Mouse (Mus musculus) kidney, adult 2 months (tissue): ENCODE measurements at regions not wholly inside any gene's neighbourhood (a gene's known extent, or its start where the extent isn't known, plus 50 kb on each side); places are given as distances from the start of the nearest gene placed in this dataset.

ENCODE experiments used
- DNase-seq: peaks from one replicate; pipeline ENCODE4 v3.0.0; 2021
- H3K27ac ChIP-seq: fragments of 200-500 bp; 2 replicates; pipeline ENCODE4 v1.5.1; 2012; ENCODE audit warnings: low read depth, low read length, control low read depth, inconsistent platforms; ENCODE audit not compliant: insufficient read depth
- H3K27me3 ChIP-seq: fragments of 200-500 bp; replicated peaks from 2 replicates; pipeline ENCODE4 v1.6.1; 2012; ENCODE audit warnings: mild to moderate bottlenecking, moderate library complexity, low read length, inconsistent platforms; ENCODE audit not compliant: control insufficient read depth, insufficient read depth
- H3K36me3 ChIP-seq: fragments of 200-500 bp; 2 replicates; pipeline ENCODE4 v1.6.1; 2012; ENCODE audit warnings: mild to moderate bottlenecking, moderate library complexity, low read length, inconsistent platforms; ENCODE audit not compliant: control insufficient read depth, insufficient read depth
- H3K4me1 ChIP-seq: fragments of 200-500 bp; 2 replicates; pipeline ENCODE4 v1.6.1; 2011; ENCODE audit warnings: low read length; ENCODE audit not compliant: control insufficient read depth, insufficient read depth
- H3K4me3 ChIP-seq: fragments of 200-500 bp; 2 replicates; pipeline ENCODE4 v1.5.1; 2011; ENCODE audit warnings: mild to moderate bottlenecking, low read depth, low read length, control low read depth; ENCODE audit not compliant: insufficient read depth
- CTCF ChIP-seq: fragments of 200-500 bp; conservative IDR thresholded peaks from 2 replicates; pipeline ENCODE4 v1.5.1; 2011; ENCODE audit warnings: low read depth, mild to moderate bottlenecking, control low read depth, low read length, moderate library complexity, mixed read lengths; ENCODE audit not compliant: insufficient read depth, insufficient read length
- POLR2A ChIP-seq: fragments of 200-500 bp; IDR thresholded peaks from one replicate; pipeline ENCODE4 v1.6.1; 2011; ENCODE audit warnings: low read depth, low read length, control low read depth
- WGBS: fragments of 180-500 bp; shearing (Covaris S2); methylation state at CpG from one replicate; pipeline ENCODE4 v1.1.7; 2018; 5-methylcytosine and 5-hydroxymethylcytosine counted together

GRCm38 (mm10) chr9:87607878-87608631, 123.0 kb downstream of the Tbx18 start:
- no peak overlapping the region for H3K27ac ChIP-seq
- DNase-seq = no peak
- H3K4me3 ChIP-seq = no peak overlapping the region
- no peaks in the 10 kb centered on the region for H3K36me3 ChIP-seq
- no peaks in the 10 kb centered on the region for H3K4me1 ChIP-seq
- no peaks in the 10 kb centered on the region for H3K27me3 ChIP-seq
- no peak for TF ChIP-seq CTCF
- TF ChIP-seq POLR2A = no peak
- WGBS = 64% methylated on average over 10 of the region's 10 CpGs

DNA sequence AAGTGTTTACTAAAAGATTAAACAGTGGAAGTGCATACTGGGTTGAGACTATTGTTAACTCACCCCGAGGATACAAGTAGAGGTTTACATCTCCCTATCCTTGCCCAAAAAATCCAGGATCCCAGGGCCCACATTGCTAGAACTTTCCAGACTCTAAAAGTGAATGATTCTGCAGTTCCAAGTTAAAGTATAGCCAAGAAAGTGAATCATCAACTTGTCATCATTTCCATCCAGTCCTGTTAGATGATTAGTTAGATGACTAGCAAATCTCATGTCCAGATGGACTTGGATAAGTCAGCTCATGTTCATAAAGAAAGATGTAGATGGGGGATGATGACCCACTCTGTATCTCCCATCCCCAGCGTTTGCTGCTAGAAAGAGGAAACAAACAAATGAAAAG, 155.5 kb downstream of the Tbx18 start:
- no peaks in the 10 kb centered on the region for H3K4me1 ChIP-seq
- no peak overlapping the region for H3K4me3 ChIP-seq
- no peak overlapping the region for H3K27ac ChIP-seq
- TF ChIP-seq POLR2A (no peak), CTCF (no peak)
- peak; percentile 60 for DNase-seq
- 39% methylated on average over 2 of the region's 2 CpGs for WGBS
- no peaks in the 10 kb centered on the region for H3K36me3 ChIP-seq
- H3K27me3 ChIP-seq = no peaks in the 10 kb centered on the region

GRCm38 (mm10) chr9:87574250-87574864, 156.7 kb downstream of the Tbx18 start:
- Histone ChIP-seq H3K4me3 (no peak overlapping the region), H3K27ac (no peak overlapping the region), H3K36me3 (no peaks in the 10 kb centered on the region), H3K4me1 (no peaks in the 10 kb centered on the region), H3K27me3 (no peaks in the 10 kb centered on the region)
- DNase-seq = no peak
- 28% methylated on average over 2 of the region's 2 CpGs for WGBS
- no peak for TF ChIP-seq POLR2A
- TF ChIP-seq CTCF = no peak

- Histone ChIP-seq H3K27ac (no peak overlapping the region), H3K4me3 (no peak overlapping the region), H3K4me1 (no peaks in the 10 kb centered on the region), H3K36me3 (no peaks in the 10 kb centered on the region), H3K27me3 (no peaks in the 10 kb centered on the region)
- no peak for DNase-seq
- WGBS = 26% methylated on average over 3 of the region's 3 CpGs
- TF ChIP-seq CTCF (no peak), POLR2A (no peak)
These were observed 167.8 kb downstream of the Tbx18 start for GRCm38 (mm10) chr9:87563244-87563643.

- no peak for DNase-seq
- Histone ChIP-seq H3K27me3 (no peaks in the 10 kb centered on the region), H3K27ac (no peak overlapping the region), H3K36me3 (no peaks in the 10 kb centered on the region), H3K4me1 (no peaks in the 10 kb centered on the region), H3K4me3 (no peak overlapping the region)
- TF ChIP-seq POLR2A = no peak
- TF ChIP-seq CTCF = no peak
- 27% methylated on average over 6 of the region's 6 CpGs for WGBS
These were observed 168.3 kb downstream of the Tbx18 start for GRCm38 (mm10) chr9:87562796-87563195.

DNA sequence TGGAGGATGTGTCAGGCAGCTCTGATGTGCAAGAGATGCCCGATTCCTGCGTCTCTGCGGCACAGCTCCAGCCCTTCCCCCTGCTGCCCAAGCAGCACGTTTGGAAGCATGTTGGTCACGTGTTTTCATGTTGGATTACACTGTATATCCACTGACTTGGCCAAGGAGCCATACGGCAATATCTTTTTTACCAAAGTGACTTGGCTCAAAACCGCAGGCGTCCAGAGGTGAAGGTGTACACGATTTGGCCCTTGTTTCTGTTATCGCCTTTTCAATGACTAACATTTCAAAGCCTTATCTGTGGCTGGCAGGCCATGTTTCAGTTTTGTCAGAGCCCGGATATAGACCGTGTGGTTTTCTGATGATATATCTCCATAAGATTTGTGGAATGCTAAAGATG, 173.2 kb downstream of the Tbx18 start:
- DNase-seq = no peak
- no peak overlapping the region for H3K4me3 ChIP-seq
- 69% methylated on average over 12 of the region's 12 CpGs for WGBS
- H3K27ac ChIP-seq = no peak overlapping the region
- no peaks in the 10 kb centered on the region for H3K27me3 ChIP-seq
- no peak for TF ChIP-seq CTCF
- no peak for TF ChIP-seq POLR2A
- H3K36me3 ChIP-seq = no peaks in the 10 kb centered on the region
- H3K4me1 ChIP-seq = no peaks in the 10 kb centered on the region

- TF ChIP-seq CTCF (no peak), POLR2A (no peak)
- no peak overlapping the region for H3K27ac ChIP-seq
- WGBS = 29% methylated on average over 8 of the region's 8 CpGs
These were observed 174.1 kb downstream of the Tbx18 start for GRCm38 (mm10) chr9:87556953-87557394.

More at GRCm38 (mm10) chr9:87556953-87557394, 174.1 kb downstream of the Tbx18 start:
- Histone ChIP-seq H3K27me3 (no peaks in the 10 kb centered on the region), H3K4me1 (no peaks in the 10 kb centered on the region), H3K4me3 (no peak overlapping the region), H3K36me3 (no peaks in the 10 kb centered on the region)
- DNase-seq = no peak
